Mouse (Mus musculus) limb, embryonic 14.5 days (tissue): ENCODE data around the gene Mthfd1. TPM values are rescaled to one million over a fixed set of nuclear protein-coding genes. Genes with fewer than 3 reads are reported as not detected.

Experiments used
- ATAC-seq: fragments of 200-750 bp; cut with Nextera tagmentation; 2 replicates; pipeline ENCODE4 v1.8.0; 2017; ENCODE audit warnings: low read depth, moderate number of reproducible peaks, moderate TSS enrichment; ENCODE audit not compliant: low FRiP score
- DNase-seq: peaks from one replicate; pipeline ENCODE4 v3.0.0-alpha.2; 2015; ENCODE audit warnings: low spot score
- H3K27ac ChIP-seq: fragments of 300-500 bp; sonication (generic); replicated peaks from 2 replicates; pipeline ENCODE4 v1.5.1; 2014; ENCODE audit warnings: low read depth, mild to moderate bottlenecking, low read length, moderate library complexity, mixed read lengths
- H3K27me3 ChIP-seq: fragments of 300-500 bp; sonication (generic); 2 replicates; pipeline ENCODE4 v1.6.1; 2014; ENCODE audit warnings: low read length, mixed read lengths; ENCODE audit not compliant: control insufficient read depth, insufficient read depth
- H3K36me3 ChIP-seq: fragments of 300-500 bp; sonication (generic); 2 replicates; pipeline ENCODE4 v1.6.1; 2014; ENCODE audit warnings: mild to moderate bottlenecking, low read length, moderate library complexity, mixed read lengths; ENCODE audit not compliant: control insufficient read depth, insufficient read depth
- H3K4me1 ChIP-seq: fragments of 300-500 bp; sonication (generic); 2 replicates; pipeline ENCODE4 v1.6.1; 2014; ENCODE audit warnings: antibody characterized with exemption, low read length, mixed read lengths; ENCODE audit not compliant: control insufficient read depth, insufficient read depth
- H3K4me2 ChIP-seq: fragments of 300-500 bp; sonication (generic); replicated peaks from 2 replicates; pipeline ENCODE4 v1.6.1; 2014; ENCODE audit warnings: low read depth, mild to moderate bottlenecking, low read length, moderate library complexity; ENCODE audit not compliant: severe bottlenecking
- H3K4me3 ChIP-seq: fragments of 300-500 bp; sonication (generic); replicated peaks from 2 replicates; pipeline ENCODE4 v1.5.1; 2014; ENCODE audit warnings: low read length
- H3K9ac ChIP-seq: fragments of 300-500 bp; sonication (generic); 2 replicates; pipeline ENCODE4 v1.6.1; 2014; ENCODE audit warnings: mild to moderate bottlenecking, low read depth, low read length, moderate library complexity; ENCODE audit not compliant: severe bottlenecking
- H3K9me3 ChIP-seq: fragments of 300-500 bp; sonication (generic); 2 replicates; pipeline ENCODE4 v1.6.1; 2016; ENCODE audit warnings: low read length; ENCODE audit not compliant: control insufficient read depth
- POLR2A ChIP-seq: fragments of 200-500 bp; IDR thresholded peaks from 2 replicates; pipeline ENCODE4 v1.8.0; 2012; ENCODE audit warnings: inconsistent platforms, mild to moderate bottlenecking, moderate library complexity, borderline replicate concordance; ENCODE audit not compliant: insufficient read depth, insufficient read length; ENCODE audit errors: extremely low read depth
- WGBS: fragments of 180-500 bp; shearing (Covaris S2); extraction: QIAGEN DNeasy Blood & Tissue Kit; methylation state at CpG from one replicate; pipeline ENCODE4 v1.1.7; 2014; 5-methylcytosine and 5-hydroxymethylcytosine counted together
- polyA plus RNA-seq, 2 experiments: library from polyadenylated mRNA; depleted of rRNA in 1 of 2; stranded (reverse) in 1 of 2; unstranded in 1 of 2; fragments of >200 nt; fragmentation: Nextera tagmentation in 1 of 2; extraction: Ambion mirVana in 1 of 2; gene quantifications; 2 replicates each; pipeline versions ENCODE4 v1.2.1 to v1.2.3; 2012 to 2014

Mthfd1 gene
- polyA plus RNA-seq, 2 experiments: 49.5 to 62.7 TPM

- H3K27me3 ChIP-seq: no peaks in the 10 kb centered on the region
- no peak overlapping the region for H3K27ac ChIP-seq
- H3K36me3 ChIP-seq: peaks cover 46% of the 10 kb centered on the region
- TF ChIP-seq POLR2A: no peak
- no peak overlapping the region for H3K4me2 ChIP-seq
- WGBS: 79% methylated on average over 5 of the region's 6 CpGs
- no peak for DNase-seq
- H3K9ac ChIP-seq: no peak overlapping the region
- H3K4me1 ChIP-seq: no peaks in the 10 kb centered on the region
- no peak for ATAC-seq
- no peaks in the 10 kb centered on the region for H3K9me3 ChIP-seq
- no peak overlapping the region for H3K4me3 ChIP-seq
Measured at GRCm38 (mm10) chr12:76345759-76346455, 90.8 kb downstream of the Mthfd1 start.

- Histone ChIP-seq H3K4me2 (no peak overlapping the region), H3K27ac (no peak overlapping the region), H3K36me3 (peaks cover 53% of the 10 kb centered on the region), H3K9ac (no peak overlapping the region), H3K4me1 (no peaks in the 10 kb centered on the region), H3K4me3 (no peak overlapping the region), H3K27me3 (no peaks in the 10 kb centered on the region), H3K9me3 (no peaks in the 10 kb centered on the region)
- no peak for ATAC-seq
- no peak for TF ChIP-seq POLR2A
- DNase-seq: no peak
- 70% methylated on average over 8 of the region's 8 CpGs for WGBS
Measured at GRCm38 (mm10) chr12:76349680-76350220, 94.7 kb downstream of the Mthfd1 start.

GRCm38 (mm10) chr12:76360868-76361267, 105.8 kb downstream of the Mthfd1 start:
- TF ChIP-seq POLR2A: no peak
- WGBS: 56% methylated on average over 1 of the region's 1 CpGs
- Histone ChIP-seq H3K4me3 (no peak overlapping the region), H3K4me2 (no peak overlapping the region), H3K27ac (no peak overlapping the region), H3K36me3 (0 out of 2 replicates have a peak, but pooled peaks cover 14% of the 10 kb centered on the region), H3K9me3 (no peaks in the 10 kb centered on the region), H3K27me3 (no peaks in the 10 kb centered on the region), H3K4me1 (no peaks in the 10 kb centered on the region), H3K9ac (no peak overlapping the region)
- ATAC-seq: no peak
- no peak for DNase-seq

- H3K4me2 ChIP-seq: no peak overlapping the region
- no peak for DNase-seq
- no peaks in the 10 kb centered on the region for H3K27me3 ChIP-seq
- H3K9me3 ChIP-seq: no peaks in the 10 kb centered on the region
- no peak for TF ChIP-seq POLR2A
- H3K27ac ChIP-seq: peak overlapping the region; percentile 5; the same call in 1 of the 2 replicates
- 45% methylated on average over 9 of the region's 9 CpGs for WGBS
- 0 out of 2 replicates have a peak, but pooled peaks cover 14% of the 10 kb centered on the region for H3K36me3 ChIP-seq
- no peak overlapping the region for H3K9ac ChIP-seq
- H3K4me3 ChIP-seq: no peak overlapping the region
- ATAC-seq: no peak
- H3K4me1 ChIP-seq: no peaks in the 10 kb centered on the region
Measured at GRCm38 (mm10) chr12:76361405-76362302, 106.6 kb downstream of the Mthfd1 start.

- 0 out of 2 replicates have a peak, but pooled peaks cover 10% of the 10 kb centered on the region for H3K36me3 ChIP-seq
- H3K27ac ChIP-seq: peak overlapping the region; percentile 5; the same call in 1 of the 2 replicates
- no peaks in the 10 kb centered on the region for H3K9me3 ChIP-seq
- H3K4me3 ChIP-seq: no peak overlapping the region
- no peak overlapping the region for H3K9ac ChIP-seq
- no peak for DNase-seq
- TF ChIP-seq POLR2A: no peak
- no peaks in the 10 kb centered on the region for H3K27me3 ChIP-seq
- no peak overlapping the region for H3K4me2 ChIP-seq
- peaks cover 5% of the 10 kb centered on the region for H3K4me1 ChIP-seq
- 81% methylated on average over 9 of the region's 9 CpGs for WGBS
- ATAC-seq: no peak
Measured at GRCm38 (mm10) chr12:76362303-76362676, 107.2 kb downstream of the Mthfd1 start.
